Comparison of ENCODE assay signal across 8 mouse cellular contexts in genomic region chr5:140565856-140566255, GRCm38 (mm10). TPM values are rescaled to one million over a fixed set of nuclear protein-coding genes. Genes with fewer than 3 reads are reported as not detected.
DNase-seq lines count a peak whose midpoint lies in the region; ATAC-seq and TF ChIP-seq lines count a peak whose summit lies in the region.

No protein-coding gene starts in this region.

- H3K9me3 ChIP-seq in midbrain, embryonic 10.5 days (replicated peaks) = no peaks in the 10 kb centered on the region
- no peaks in the 10 kb centered on the region for H3K9me3 ChIP-seq in midbrain, embryonic 14.5 days (ENCODE audit: control insufficient read depth, low read length)
- no peaks in the 10 kb centered on the region for H3K9me3 ChIP-seq in heart, embryonic 10.5 days
- H3K9me3 ChIP-seq in kidney, postnatal 0 days (replicated peaks; ENCODE audit: low read length) = no peaks in the 10 kb centered on the region

- peak overlapping the region; percentile 88 for H3K27ac ChIP-seq in midbrain, embryonic 10.5 days (replicated peaks)
- no peak overlapping the region for H3K27ac ChIP-seq in midbrain, embryonic 14.5 days (replicated peaks; ENCODE audit: low read depth, low read length)
- peak overlapping the region; percentile 42 for H3K27ac ChIP-seq in heart, embryonic 10.5 days
- no peak overlapping the region for H3K27ac ChIP-seq in kidney, postnatal 0 days

- ATAC-seq in midbrain, embryonic 14.5 days (ENCODE audit: low FRiP score, low TSS enrichment) = no peak
- peak; percentile 29; the same call in 1 of the 2 replicates for ATAC-seq in kidney, postnatal 0 days (replicated peaks; ENCODE audit: low FRiP score, low read depth)

- H3K4me1 ChIP-seq in midbrain, embryonic 10.5 days = peaks cover 70% of the 10 kb centered on the region
- peaks cover 5% of the 10 kb centered on the region; the same call in 1 of the 2 replicates for H3K4me1 ChIP-seq in midbrain, embryonic 14.5 days (ENCODE audit: control insufficient read depth, insufficient read depth, low read length)
- peaks cover 36% of the 10 kb centered on the region for H3K4me1 ChIP-seq in heart, embryonic 10.5 days
- H3K4me1 ChIP-seq in kidney, postnatal 0 days (replicated peaks; ENCODE audit: insufficient read depth, low read length) = peaks cover 6% of the 10 kb centered on the region; the same call in 1 of the 2 replicates

- H3K36me3 ChIP-seq in midbrain, embryonic 10.5 days = no peaks in the 10 kb centered on the region
- no peaks in the 10 kb centered on the region for H3K36me3 ChIP-seq in midbrain, embryonic 14.5 days (ENCODE audit: control insufficient read depth, insufficient read depth, low read length)
- H3K36me3 ChIP-seq in heart, embryonic 10.5 days = no peaks in the 10 kb centered on the region
- H3K36me3 ChIP-seq in kidney, postnatal 0 days (ENCODE audit: insufficient read depth, low read length) = no peaks in the 10 kb centered on the region

- DNase-seq in midbrain, embryonic 10.5 days (ENCODE audit: low spot score) = peak; percentile 63
- DNase-seq in midbrain, embryonic 14.5 days = no peak
- peak; percentile 20 for DNase-seq in brain, adult 2 months (ENCODE audit: low read depth, low spot score)
- DNase-seq in heart, embryonic 10.5 days (ENCODE audit: low spot score) = no peak
- DNase-seq in kidney, postnatal 0 days (ENCODE audit: low spot score) = no peak
- DNase-seq in lung, adult 18-20 months = peak; percentile 25 to 32
- peak; percentile 57 for DNase-seq in ovary, postnatal 14 days (ENCODE audit: low spot score)
- DNase-seq in thymus, postnatal 4 days = peak; percentile 86

- peak; percentile 70 for TF ChIP-seq CTCF in kidney, postnatal 0 days (IDR thresholded peaks at IDR 0.05; ENCODE audit: low read depth)

- H3K27me3 ChIP-seq in midbrain, embryonic 10.5 days (ENCODE audit: low read depth, poor library complexity, severe bottlenecking) = peaks cover 12% of the 10 kb centered on the region
- H3K27me3 ChIP-seq in midbrain, embryonic 14.5 days (ENCODE audit: control insufficient read depth, insufficient read depth, low read length) = no peaks in the 10 kb centered on the region
- H3K27me3 ChIP-seq in heart, embryonic 10.5 days (ENCODE audit: insufficient read depth, poor library complexity, severe bottlenecking) = peaks cover 30% of the 10 kb centered on the region
- H3K27me3 ChIP-seq in kidney, postnatal 0 days (ENCODE audit: insufficient read depth, low read length) = no peaks in the 10 kb centered on the region

- H3K9ac ChIP-seq in midbrain, embryonic 14.5 days (replicated peaks; ENCODE audit: low read length) = no peak overlapping the region
- no peak overlapping the region for H3K9ac ChIP-seq in kidney, postnatal 0 days (ENCODE audit: low read depth, low read length)

- H3K4me3 ChIP-seq in midbrain, embryonic 10.5 days = peak overlapping the region; percentile 27
- H3K4me3 ChIP-seq in midbrain, embryonic 14.5 days (replicated peaks; ENCODE audit: low read depth, low read length) = no peak overlapping the region
- H3K4me3 ChIP-seq in heart, embryonic 10.5 days = no peak overlapping the region
- no peak overlapping the region for H3K4me3 ChIP-seq in kidney, postnatal 0 days (replicated peaks; ENCODE audit: low read depth, low read length)

- 50% methylated on average over 6 of the region's 6 CpGs for WGBS in midbrain, embryonic 10.5 days
- WGBS in midbrain, embryonic 14.5 days = 45% methylated on average over 6 of the region's 6 CpGs
- 76% methylated on average over 6 of the region's 6 CpGs for WGBS in heart, embryonic 10.5 days
- WGBS in kidney, postnatal 0 days = 69% methylated on average over 6 of the region's 6 CpGs

- no peak overlapping the region for H3K4me2 ChIP-seq in midbrain, embryonic 14.5 days (ENCODE audit: low read length)
- H3K4me2 ChIP-seq in kidney, postnatal 0 days (ENCODE audit: low read length) = no peak overlapping the region

RNA-seq across cellular contexts. Expression of gene Grifin, which starts 1.0 kb away (rescaled TPM):
- 0.62 and 0.63 TPM in 2 replicates for polyA plus RNA-seq in midbrain, embryonic 10.5 days (2016; fragmentation: Nextera tagmentation; extraction: Ambion mirVana)
- polyA plus RNA-seq in midbrain, embryonic 14.5 days (2014; fragmentation: Nextera tagmentation; extraction: Ambion mirVana) = not detected in 2 replicates
- not detected in 2 replicates for polyA plus RNA-seq in heart, embryonic 10.5 days (2016; fragmentation: Nextera tagmentation; extraction: Ambion mirVana)
- not detected in 2 replicates for polyA plus RNA-seq in kidney, postnatal 0 days (2015; fragmentation: Nextera tagmentation; extraction: Ambion mirVana)

RNA-seq across cellular contexts. Expression of gene Lfng, which starts 41.3 kb away (rescaled TPM):
- 43.7 and 50.8 TPM in 2 replicates for polyA plus RNA-seq in midbrain, embryonic 10.5 days (2016; fragmentation: Nextera tagmentation; extraction: Ambion mirVana)
- polyA plus RNA-seq in midbrain, embryonic 14.5 days (2014; fragmentation: Nextera tagmentation; extraction: Ambion mirVana) = 20.5 and 25.2 TPM in 2 replicates
- polyA plus RNA-seq in heart, embryonic 10.5 days (2016; fragmentation: Nextera tagmentation; extraction: Ambion mirVana) = 3.8 and 4.7 TPM in 2 replicates
- 28.8 and 33.4 TPM in 2 replicates for polyA plus RNA-seq in kidney, postnatal 0 days (2015; fragmentation: Nextera tagmentation; extraction: Ambion mirVana)

Comparison
In these comparisons a context has a peak if more than half of its experiments do, and no peak if none do; other contexts are left out.
1. DNase-seq: peak in midbrain, embryonic 10.5 days (single experiment), brain, adult 2 months (single experiment), lung, adult 18-20 months (2 of 2), ovary, postnatal 14 days (single experiment) and thymus, postnatal 4 days (single experiment); none in midbrain, embryonic 14.5 days (single experiment), heart, embryonic 10.5 days (single experiment) and kidney, postnatal 0 days (single experiment).
2. H3K27ac ChIP-seq: peak in midbrain, embryonic 10.5 days (single experiment) and heart, embryonic 10.5 days (single experiment); none in midbrain, embryonic 14.5 days (single experiment) and kidney, postnatal 0 days (single experiment).